Mouse (Mus musculus): ENCODE measurements at regions not wholly inside any gene's neighbourhood (a gene's known extent, or its start where the extent isn't known, plus 50 kb on each side); places are given as distances from the start of the nearest gene placed in this dataset.

DNA sequence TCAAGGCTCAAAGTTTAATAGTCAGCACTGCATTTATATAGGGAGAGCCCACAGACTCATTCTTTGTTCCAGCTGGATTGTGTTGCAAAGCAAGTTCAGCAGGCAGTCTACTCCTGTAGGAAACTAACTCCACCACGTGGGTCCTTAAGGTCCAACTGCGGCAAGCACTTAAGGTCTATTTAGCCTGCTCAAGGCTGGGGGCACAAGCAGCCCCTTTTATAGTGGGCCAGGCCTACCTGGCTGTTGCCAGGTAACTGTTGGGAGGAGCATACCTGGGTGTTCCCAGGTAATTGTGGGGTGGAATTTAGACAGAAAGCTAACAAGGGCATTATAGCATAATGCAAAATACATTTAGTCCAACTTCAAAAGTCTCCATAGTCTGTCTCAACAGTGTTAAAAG is 126.5 kb downstream of the Emp1 start:
- Histone ChIP-seq H3K27me3 (ENCODE audit: low read depth, poor library complexity, severe bottlenecking) (no peaks in the 10 kb centered on the region), H3K27ac (replicated peaks) (no peak overlapping the region), H3K4me3 (no peak overlapping the region), H3K9me3 (replicated peaks) (no peaks in the 10 kb centered on the region), H3K36me3 (no peaks in the 10 kb centered on the region), H3K4me1 (no peaks in the 10 kb centered on the region)
- WGBS: 68% methylated on average over 2 of the region's 2 CpGs
- DNase-seq (ENCODE audit: low spot score): no peak

DNA sequence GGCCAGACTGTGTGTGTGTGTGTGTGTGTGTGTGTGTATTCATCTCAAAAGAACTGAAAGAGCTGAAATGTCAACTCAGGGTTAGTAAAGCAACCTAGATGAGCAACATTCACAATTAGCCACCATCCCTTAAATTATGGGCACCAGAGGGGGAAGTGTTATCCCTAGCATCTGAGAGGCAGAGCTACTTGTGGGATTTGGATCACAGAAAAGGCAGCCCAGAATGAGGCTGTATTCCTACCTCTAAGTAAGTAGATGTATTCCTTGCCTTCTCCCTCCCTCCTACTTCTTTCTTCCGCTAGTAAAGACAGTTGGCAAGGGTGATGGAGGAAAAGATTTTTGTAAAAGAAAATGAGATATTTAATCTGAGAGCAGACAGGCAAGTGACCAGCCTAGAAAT is 131.6 kb downstream of the Emp1 start:
- H3K9me3 ChIP-seq (replicated peaks): no peaks in the 10 kb centered on the region

DNA sequence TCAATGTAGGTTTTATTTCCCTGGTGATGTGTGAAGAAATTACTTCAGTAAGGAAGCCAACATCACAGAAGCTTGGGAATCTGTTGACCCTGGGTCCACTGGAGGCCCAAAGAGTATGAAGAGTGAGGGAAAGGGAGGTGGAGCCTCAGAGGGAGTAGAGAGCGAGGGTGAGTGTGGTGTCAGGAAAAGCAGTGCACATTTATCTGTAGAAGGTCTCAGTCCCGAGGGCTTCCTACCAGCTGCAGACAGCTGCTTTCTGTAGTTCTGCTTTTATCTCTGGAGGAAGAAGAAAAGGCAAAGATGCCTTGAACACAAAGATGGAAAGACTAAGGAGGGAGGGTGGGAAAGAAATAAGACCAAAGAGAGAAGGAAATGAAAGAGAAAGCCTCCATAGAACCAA is 133.5 kb downstream of the Emp1 start:
- Histone ChIP-seq H3K27me3 (ENCODE audit: low read depth, poor library complexity, severe bottlenecking) (no peaks in the 10 kb centered on the region), H3K36me3 (no peaks in the 10 kb centered on the region)

More for the DNA sequence above, 131.6 kb downstream of the Emp1 start:
- H3K27ac ChIP-seq (replicated peaks): no peak overlapping the region
- no peak overlapping the region for H3K4me3 ChIP-seq
- no peak for DNase-seq (ENCODE audit: low spot score)
- H3K36me3 ChIP-seq: no peaks in the 10 kb centered on the region
- WGBS: 90% methylated on average over 1 of the region's 1 CpGs
- no peaks in the 10 kb centered on the region for H3K27me3 ChIP-seq (ENCODE audit: low read depth, poor library complexity, severe bottlenecking)
- H3K4me1 ChIP-seq: no peaks in the 10 kb centered on the region

DNA sequence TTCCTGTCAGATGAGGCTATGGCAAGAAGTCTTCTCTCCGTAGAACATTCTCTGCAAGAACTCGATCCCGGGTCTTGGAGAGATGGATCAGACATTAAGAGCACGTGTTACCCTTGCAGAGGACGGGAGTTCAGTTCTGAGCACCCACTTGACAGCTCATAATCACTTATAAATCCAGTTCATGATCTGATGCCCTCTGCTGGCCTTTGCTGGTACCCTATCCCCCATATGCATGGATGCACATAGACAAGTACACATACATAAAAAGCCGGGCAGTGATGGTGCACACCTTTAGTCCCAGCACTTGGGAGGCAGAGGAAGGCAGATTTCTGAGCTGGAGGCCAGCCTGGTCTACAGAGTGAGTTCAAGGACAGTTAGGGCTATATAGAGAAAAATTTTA is 136.2 kb downstream of the Emp1 start:
- Histone ChIP-seq H3K4me1 (no peaks in the 10 kb centered on the region), H3K4me3 (no peak overlapping the region), H3K27ac (replicated peaks) (no peak overlapping the region), H3K36me3 (no peaks in the 10 kb centered on the region), H3K27me3 (ENCODE audit: low read depth, poor library complexity, severe bottlenecking) (no peaks in the 10 kb centered on the region), H3K9me3 (replicated peaks) (no peaks in the 10 kb centered on the region)
- 93% methylated on average over 6 of the region's 6 CpGs for WGBS
- DNase-seq (ENCODE audit: low spot score): no peak

More for the DNA sequence above, 133.5 kb downstream of the Emp1 start:
- Histone ChIP-seq H3K27ac (replicated peaks) (no peak overlapping the region), H3K4me1 (no peaks in the 10 kb centered on the region), H3K9me3 (replicated peaks) (no peaks in the 10 kb centered on the region), H3K4me3 (no peak overlapping the region)
- 81% methylated on average over 2 of the region's 2 CpGs for WGBS
- DNase-seq (ENCODE audit: low spot score): no peak

DNA sequence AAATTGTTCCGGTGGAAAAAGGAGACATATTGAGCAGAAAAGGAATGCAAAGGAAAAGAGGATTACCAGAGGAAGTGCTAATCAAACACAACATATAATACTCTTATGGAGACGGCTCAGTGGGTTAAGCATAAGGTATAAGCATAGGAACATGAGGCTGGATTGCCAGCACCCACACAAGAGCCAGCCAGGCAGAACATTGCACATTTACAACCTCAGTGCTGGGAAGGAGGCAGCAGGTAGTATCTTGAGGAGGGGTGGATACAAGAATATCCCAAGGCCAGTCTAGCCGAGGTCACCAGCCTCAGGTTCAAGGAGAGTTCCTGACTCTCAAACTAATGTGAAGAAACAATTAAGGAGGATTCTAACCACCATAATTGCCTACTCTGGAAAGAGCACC is 138.0 kb downstream of the Emp1 start:
- WGBS: 81% methylated on average over 3 of the region's 3 CpGs
- Histone ChIP-seq H3K9me3 (replicated peaks) (no peaks in the 10 kb centered on the region), H3K4me3 (no peak overlapping the region), H3K27me3 (ENCODE audit: low read depth, poor library complexity, severe bottlenecking) (no peaks in the 10 kb centered on the region), H3K4me1 (no peaks in the 10 kb centered on the region), H3K27ac (replicated peaks) (no peak overlapping the region), H3K36me3 (no peaks in the 10 kb centered on the region)
- no peak for DNase-seq (ENCODE audit: low spot score)

DNA sequence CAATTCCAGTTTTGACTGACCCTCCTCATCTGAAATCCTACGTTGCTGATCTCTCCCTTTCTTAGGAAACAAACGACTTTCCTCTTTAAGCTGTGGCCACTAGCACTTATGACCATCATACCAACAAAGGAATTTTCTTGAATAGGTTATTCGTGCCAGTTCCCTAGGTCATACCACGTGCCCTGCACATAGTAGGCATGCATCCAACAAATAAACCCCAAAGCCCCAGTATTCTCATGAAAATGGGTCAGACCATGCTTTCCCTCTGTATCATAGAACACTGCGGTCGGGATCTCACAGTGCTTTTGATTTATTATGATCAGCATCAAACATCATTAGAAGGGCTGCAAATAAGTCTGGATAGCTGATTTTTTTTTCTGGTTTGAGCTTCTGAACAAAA is 139.4 kb downstream of the Emp1 start:
- H3K9me3 ChIP-seq (replicated peaks): no peaks in the 10 kb centered on the region
- 88% methylated on average over 6 of the region's 6 CpGs for WGBS
- H3K4me3 ChIP-seq: no peak overlapping the region
- no peak overlapping the region for H3K27ac ChIP-seq (replicated peaks)
- no peaks in the 10 kb centered on the region for H3K4me1 ChIP-seq
- no peaks in the 10 kb centered on the region for H3K27me3 ChIP-seq (ENCODE audit: low read depth, poor library complexity, severe bottlenecking)
- DNase-seq (ENCODE audit: low spot score): no peak
- no peaks in the 10 kb centered on the region for H3K36me3 ChIP-seq

DNA sequence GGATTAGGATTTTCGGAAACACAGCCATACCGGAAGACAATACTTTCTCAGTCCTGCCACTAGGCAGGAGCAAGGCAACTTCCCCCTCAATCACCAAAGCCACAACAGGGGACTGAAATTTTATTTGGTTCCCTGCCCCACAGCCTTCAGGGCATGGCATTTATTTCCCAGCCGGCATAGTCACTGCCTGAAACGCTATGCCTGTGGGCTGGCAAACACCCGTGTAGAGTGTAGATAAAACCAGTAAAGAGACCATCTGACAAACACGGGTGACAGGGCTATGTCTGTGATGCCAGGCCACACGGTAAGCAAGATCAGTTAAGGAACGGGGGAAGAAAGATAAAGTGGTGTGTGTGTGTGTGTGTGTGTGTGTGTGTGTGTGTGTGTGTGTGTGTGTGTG is 140.1 kb downstream of the Emp1 start:
- Histone ChIP-seq H3K9me3 (replicated peaks) (no peaks in the 10 kb centered on the region), H3K4me1 (no peaks in the 10 kb centered on the region), H3K36me3 (no peaks in the 10 kb centered on the region), H3K27ac (replicated peaks) (no peak overlapping the region), H3K4me3 (no peak overlapping the region), H3K27me3 (ENCODE audit: low read depth, poor library complexity, severe bottlenecking) (no peaks in the 10 kb centered on the region)
- no peak for DNase-seq (ENCODE audit: low spot score)
- WGBS: 84% methylated on average over 8 of the region's 8 CpGs

DNA sequence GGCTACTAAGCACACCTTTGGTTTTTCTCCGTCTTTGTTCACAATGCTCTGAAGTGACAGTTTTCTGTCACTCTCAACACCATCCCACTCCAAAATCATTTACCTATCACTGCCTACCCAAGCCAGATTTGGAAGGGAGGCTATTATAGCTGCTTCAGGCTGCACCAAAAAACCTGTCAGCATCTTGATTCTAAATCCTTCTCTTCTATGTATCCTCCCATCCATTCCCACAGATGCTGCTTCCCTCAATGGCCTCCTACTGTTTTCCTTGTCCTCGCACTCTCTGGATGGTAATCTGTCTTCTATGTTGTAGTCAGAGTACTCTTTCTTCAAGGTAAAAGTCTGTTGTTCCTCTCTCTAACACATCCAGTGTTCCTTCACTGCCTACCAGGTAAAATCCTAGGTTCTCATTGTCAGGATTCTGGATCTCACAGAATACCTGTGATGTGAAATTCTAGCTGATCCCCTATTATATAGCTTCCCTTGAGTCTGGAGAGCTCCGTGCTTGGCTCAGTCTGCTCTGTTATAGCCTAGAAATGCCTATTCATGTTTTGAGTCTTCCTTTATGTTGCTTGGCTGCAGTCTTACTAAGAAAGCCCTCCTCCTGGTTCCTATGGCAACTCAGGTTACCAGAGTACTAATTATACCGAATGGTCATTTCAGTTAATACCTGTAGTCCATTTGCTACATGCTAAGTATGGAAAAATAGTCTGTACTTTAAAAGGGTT is 156.5 kb downstream of the Emp1 start:
- no peak overlapping the region for H3K27ac ChIP-seq (replicated peaks)
- no peak overlapping the region for H3K4me3 ChIP-seq
- WGBS: 51% methylated on average over 4 of the region's 4 CpGs
- no peak for DNase-seq (ENCODE audit: low spot score)
- H3K27me3 ChIP-seq (ENCODE audit: low read depth, poor library complexity, severe bottlenecking): no peaks in the 10 kb centered on the region
- peaks cover 23% of the 10 kb centered on the region for H3K4me1 ChIP-seq
- H3K36me3 ChIP-seq: no peaks in the 10 kb centered on the region
- H3K9me3 ChIP-seq (replicated peaks): no peaks in the 10 kb centered on the region

DNA sequence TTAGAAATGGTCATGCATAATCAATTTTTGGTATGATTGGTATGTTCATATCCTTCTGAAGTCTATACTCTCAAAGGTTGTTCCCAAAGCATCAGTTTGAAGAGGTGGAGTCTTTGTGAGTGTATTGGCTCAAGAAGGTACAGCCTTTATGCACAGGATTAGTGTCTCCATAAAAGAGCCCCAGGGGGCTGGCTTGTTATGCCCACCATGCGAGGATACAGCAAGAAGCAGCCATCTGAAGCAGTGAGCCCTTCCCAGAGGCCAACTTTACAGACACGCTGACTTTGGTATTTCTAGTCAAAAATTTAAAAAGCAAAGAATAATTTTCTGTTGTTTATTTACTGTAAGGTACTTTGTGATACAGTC is 157.1 kb downstream of the Emp1 start:
- H3K4me3 ChIP-seq: no peak overlapping the region
- H3K9me3 ChIP-seq (replicated peaks): no peaks in the 10 kb centered on the region
- H3K27me3 ChIP-seq (ENCODE audit: low read depth, poor library complexity, severe bottlenecking): no peaks in the 10 kb centered on the region
- H3K4me1 ChIP-seq: peaks cover 23% of the 10 kb centered on the region
- H3K27ac ChIP-seq (replicated peaks): no peak overlapping the region
- 31% methylated on average over 2 of the region's 2 CpGs for WGBS
- H3K36me3 ChIP-seq: no peaks in the 10 kb centered on the region
- DNase-seq (ENCODE audit: low spot score): no peak

DNA sequence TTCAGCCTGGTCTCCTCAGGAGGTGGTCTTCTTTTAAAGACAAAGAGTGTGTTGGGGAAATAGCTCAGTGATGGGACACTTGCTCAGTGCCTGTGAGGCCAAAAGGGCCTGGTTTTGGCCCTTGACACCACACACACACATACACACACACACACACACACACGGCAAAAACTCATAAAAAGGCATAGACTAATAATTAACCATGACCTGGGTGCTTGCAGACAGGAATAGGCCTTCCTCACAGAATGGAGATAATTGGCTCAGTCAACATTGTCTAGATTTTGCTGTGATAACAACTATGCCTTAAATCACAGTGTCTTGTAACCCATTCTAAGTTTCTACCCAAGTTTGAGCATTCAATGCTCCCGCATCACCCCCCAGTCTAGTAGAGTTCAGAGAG is 158.5 kb downstream of the Emp1 start:
- 79% methylated on average over 2 of the region's 2 CpGs for WGBS
- peaks cover 27% of the 10 kb centered on the region for H3K4me1 ChIP-seq
- H3K27ac ChIP-seq (replicated peaks): no peak overlapping the region; the same call in 1 of the 2 replicates

DNA sequence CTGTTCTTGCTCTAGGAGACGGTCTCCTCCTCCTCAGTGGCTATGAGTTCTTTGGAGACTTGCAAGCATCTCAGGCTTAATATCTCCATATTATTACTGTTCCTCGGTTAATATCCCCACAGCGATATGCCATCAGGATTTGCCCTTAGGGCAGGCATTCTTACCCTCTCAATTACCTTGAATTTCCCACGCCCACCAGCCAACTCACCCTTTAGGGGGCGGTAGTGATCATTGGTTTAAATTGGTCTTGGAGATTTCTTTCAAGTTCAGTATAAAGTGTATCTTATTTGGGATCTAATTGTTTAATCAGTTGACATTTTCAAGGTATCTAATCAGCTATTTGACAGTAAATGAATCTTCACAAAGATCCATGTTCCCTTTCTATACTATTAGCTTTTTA is 162.5 kb downstream of the Emp1 start:
- DNase-seq (ENCODE audit: low spot score): no peak
- Histone ChIP-seq H3K4me3 (no peak overlapping the region), H3K27ac (replicated peaks) (no peak overlapping the region)

More for the DNA sequence above, 158.5 kb downstream of the Emp1 start:
- no peaks in the 10 kb centered on the region for H3K9me3 ChIP-seq (replicated peaks)
- no peaks in the 10 kb centered on the region for H3K36me3 ChIP-seq
- H3K4me3 ChIP-seq: no peak overlapping the region
- DNase-seq (ENCODE audit: low spot score): no peak
- no peaks in the 10 kb centered on the region for H3K27me3 ChIP-seq (ENCODE audit: low read depth, poor library complexity, severe bottlenecking)

DNA sequence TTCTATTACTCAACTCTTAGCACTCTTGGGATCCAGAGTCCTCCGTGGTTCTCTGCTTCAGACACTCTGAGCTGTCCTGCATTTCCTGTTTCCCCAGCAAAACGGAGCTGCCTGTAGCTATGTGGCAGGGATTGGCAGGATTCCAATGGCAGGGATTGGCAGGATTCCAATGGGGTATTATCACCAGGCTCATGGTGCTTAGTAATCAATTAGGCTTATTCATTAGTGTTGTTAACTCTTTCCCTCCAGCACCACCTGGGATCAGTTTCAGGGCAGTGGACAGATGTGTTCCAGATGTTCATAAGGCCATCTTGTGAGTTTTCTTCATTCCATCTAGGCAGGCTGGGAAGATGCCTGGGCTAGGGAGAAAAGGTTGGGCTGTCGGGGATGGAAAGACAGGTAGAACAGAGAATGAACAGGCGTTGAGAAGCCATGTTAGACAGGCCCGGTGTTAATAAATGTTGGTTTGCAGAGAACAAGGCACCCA is 163.5 kb downstream of the Emp1 start:
- Histone ChIP-seq H3K27ac (replicated peaks) (no peak overlapping the region), H3K4me3 (no peak overlapping the region), H3K9me3 (replicated peaks) (no peaks in the 10 kb centered on the region), H3K27me3 (ENCODE audit: low read depth, poor library complexity, severe bottlenecking) (no peaks in the 10 kb centered on the region), H3K36me3 (no peaks in the 10 kb centered on the region), H3K4me1 (peaks cover 6% of the 10 kb centered on the region; the same call in 1 of the 2 replicates)
- 58% methylated on average over 5 of the region's 5 CpGs for WGBS
- no peak for DNase-seq (ENCODE audit: low spot score)

More for the DNA sequence above, 162.5 kb downstream of the Emp1 start:
- H3K27me3 ChIP-seq (ENCODE audit: low read depth, poor library complexity, severe bottlenecking): no peaks in the 10 kb centered on the region
- H3K9me3 ChIP-seq (replicated peaks): no peaks in the 10 kb centered on the region
- 77% methylated on average over 5 of the region's 5 CpGs for WGBS
- peaks cover 15% of the 10 kb centered on the region for H3K4me1 ChIP-seq
- no peaks in the 10 kb centered on the region for H3K36me3 ChIP-seq

DNA sequence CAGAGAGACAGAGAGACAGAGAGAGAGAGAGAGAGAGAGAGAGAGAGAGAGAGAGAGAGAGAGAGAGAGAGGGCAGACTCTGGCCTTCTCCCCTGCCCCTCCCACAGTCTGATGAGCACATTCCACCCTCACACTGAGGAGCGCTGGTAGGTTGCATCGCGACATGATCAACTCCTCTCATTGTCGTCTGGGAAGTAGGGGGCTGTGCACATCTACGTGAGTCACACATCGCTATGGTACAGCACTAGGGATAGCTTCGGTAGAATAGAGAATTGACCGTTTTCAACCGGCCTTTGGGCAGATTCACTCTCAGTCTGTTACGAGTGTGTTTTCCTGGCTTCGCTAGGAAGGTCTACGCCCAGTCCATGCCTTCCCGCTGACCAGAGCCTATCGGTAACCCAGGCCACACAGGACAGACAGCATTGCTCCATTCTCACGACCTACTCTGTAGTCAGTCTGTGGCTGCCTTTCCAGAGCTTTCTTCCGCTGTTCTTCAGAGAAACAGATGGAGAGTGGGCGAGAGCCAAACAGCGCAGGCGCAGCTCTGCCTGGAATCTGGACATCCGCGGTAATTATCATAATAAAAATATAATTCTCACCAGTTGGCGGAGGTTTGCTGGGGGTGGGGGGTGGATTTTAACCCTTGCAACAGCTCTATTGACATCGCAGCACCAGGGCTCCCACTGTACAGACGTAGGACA is 164.3 kb downstream of the Emp1 start:
- H3K27ac ChIP-seq (replicated peaks): no peak overlapping the region

More for the DNA sequence above, 164.3 kb downstream of the Emp1 start:
- no peaks in the 10 kb centered on the region for H3K36me3 ChIP-seq
- DNase-seq (ENCODE audit: low spot score): no peak
- H3K4me3 ChIP-seq: no peak overlapping the region
- no peaks in the 10 kb centered on the region for H3K27me3 ChIP-seq (ENCODE audit: low read depth, poor library complexity, severe bottlenecking)
- no peaks in the 10 kb centered on the region for H3K9me3 ChIP-seq (replicated peaks)
- peaks cover 6% of the 10 kb centered on the region; the same call in 1 of the 2 replicates for H3K4me1 ChIP-seq
- 90% methylated on average over 24 of the region's 24 CpGs for WGBS

All from midbrain, embryonic 10.5 days (tissue).